Comparison of ENCODE assay signal across 8 mouse cellular contexts in the genomic region with DNA sequence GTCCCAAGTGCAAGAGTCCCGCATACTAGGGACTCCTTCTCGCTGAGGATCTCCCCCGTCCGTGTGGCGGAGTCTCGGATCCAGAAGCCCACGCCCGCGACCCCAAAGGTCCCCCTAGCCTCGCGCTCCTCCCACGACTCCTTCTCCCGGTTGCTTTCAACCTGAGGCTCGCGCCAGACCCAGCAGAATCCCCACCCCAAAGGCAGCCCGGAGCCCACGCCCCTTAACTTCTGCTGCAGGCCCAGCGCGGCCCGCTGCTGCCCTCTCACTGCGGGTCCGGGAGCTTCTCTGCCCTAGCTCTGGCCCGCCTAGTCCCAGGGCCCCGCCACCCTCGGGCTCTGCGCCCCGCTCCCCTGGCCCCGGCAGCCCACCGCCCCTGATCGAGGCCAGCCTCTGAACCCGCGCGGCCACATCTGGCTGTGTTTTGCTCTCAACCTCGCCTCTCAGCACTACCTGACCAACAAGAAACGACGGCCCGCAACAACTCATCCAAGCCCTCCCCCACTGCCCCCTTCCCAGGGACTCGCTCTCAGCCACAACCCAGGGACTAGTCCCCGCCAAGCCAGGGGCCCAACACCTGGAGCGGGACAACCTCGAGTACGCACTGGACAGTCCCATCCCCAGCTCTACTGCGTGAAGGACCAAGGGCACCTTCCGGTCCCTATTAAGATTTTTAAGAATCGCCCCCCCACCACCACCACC. TPM values are rescaled to one million over a fixed set of nuclear protein-coding genes. Genes with fewer than 3 reads are reported as not detected.
DNase-seq lines count a peak whose midpoint lies in the region; ATAC-seq and TF ChIP-seq lines count a peak whose summit lies in the region.

No protein-coding gene starts in this region.

- H3K9ac ChIP-seq in embryonic facial prominence, embryonic 14.5 days (ENCODE audit: low read depth, low read length), result peak overlapping the region; percentile 99
- peak overlapping the region; percentile 79 for H3K9ac ChIP-seq in liver, embryonic 11.5 days (ENCODE audit: low read depth, low read length)
- H3K9ac ChIP-seq in midbrain, postnatal 0 days (replicated peaks; ENCODE audit: low read length, poor library complexity, severe bottlenecking), result peak overlapping the region; percentile 84

- no peak for DNase-seq in cerebellum, adult 8-10 months
- peak; percentile 95 for DNase-seq in embryonic facial prominence, embryonic 14.5 days (ENCODE audit: low spot score)
- DNase-seq in heart, adult 8-10 months (ENCODE audit: low spot score), result peak; percentile 81
- DNase-seq in kidney, adult 8-10 months, result peak; percentile 72 to 75
- DNase-seq in liver, embryonic 11.5 days (ENCODE audit: low spot score), result peak; percentile 81
- DNase-seq in midbrain, postnatal 0 days (ENCODE audit: low spot score), result peak; percentile 81
- peak; percentile 57 to 79 for DNase-seq in spleen, postnatal 4 days (ENCODE audit: low spot score in 2 of 2)

- ATAC-seq in cerebellum, adult (ENCODE audit: insufficient number of reproducible peaks, low FRiP score, low TSS enrichment), result peak; percentile 41
- peak; percentile 58 for ATAC-seq in embryonic facial prominence, embryonic 14.5 days (ENCODE audit: low read depth)
- peak; percentile 73 for ATAC-seq in liver, embryonic 11.5 days (replicated peaks; ENCODE audit: low FRiP score)
- ATAC-seq in midbrain, postnatal 0 days (ENCODE audit: low FRiP score), result peak; percentile 59

- peak overlapping the region; percentile 97 for H3K4me3 ChIP-seq in embryonic facial prominence, embryonic 14.5 days (ENCODE audit: low read depth, low read length)
- H3K4me3 ChIP-seq in liver, embryonic 11.5 days (ENCODE audit: low read depth, low read length), result peak overlapping the region; percentile 80
- peak overlapping the region; percentile 96 for H3K4me3 ChIP-seq in midbrain, postnatal 0 days (ENCODE audit: low read depth, low read length)

- no peaks in the 10 kb centered on the region for H3K9me3 ChIP-seq in embryonic facial prominence, embryonic 14.5 days (ENCODE audit: control insufficient read depth, low read length)
- no peaks in the 10 kb centered on the region for H3K9me3 ChIP-seq in liver, embryonic 11.5 days (ENCODE audit: control insufficient read depth, low read length)
- H3K9me3 ChIP-seq in midbrain, postnatal 0 days (ENCODE audit: low read length), result no peaks in the 10 kb centered on the region

- TF ChIP-seq CTCF in midbrain, postnatal 0 days (IDR thresholded peaks at IDR 0.05), result peak; percentile 73

- H3K4me2 ChIP-seq in embryonic facial prominence, embryonic 14.5 days (ENCODE audit: low read depth, low read length), result peak overlapping the region; percentile 83
- H3K4me2 ChIP-seq in liver, embryonic 11.5 days, result peak overlapping the region; percentile 95
- peak overlapping the region; percentile 73 for H3K4me2 ChIP-seq in midbrain, postnatal 0 days (ENCODE audit: low read depth, low read length, poor library complexity, severe bottlenecking)

- H3K27ac ChIP-seq in embryonic facial prominence, embryonic 14.5 days (replicated peaks; ENCODE audit: low read depth, low read length), result peak overlapping the region; percentile 100
- peak overlapping the region; percentile 93 for H3K27ac ChIP-seq in liver, embryonic 11.5 days (ENCODE audit: low read depth, low read length)
- H3K27ac ChIP-seq in midbrain, postnatal 0 days (ENCODE audit: low read depth, low read length), result peak overlapping the region; percentile 91

- peaks cover 36% of the 10 kb centered on the region for H3K4me1 ChIP-seq in embryonic facial prominence, embryonic 14.5 days (ENCODE audit: control insufficient read depth, insufficient read depth, low read length)
- peaks cover 14% of the 10 kb centered on the region for H3K4me1 ChIP-seq in liver, embryonic 11.5 days (replicated peaks; ENCODE audit: control insufficient read depth, insufficient read depth, low read length)
- no peaks in the 10 kb centered on the region for H3K4me1 ChIP-seq in midbrain, postnatal 0 days (ENCODE audit: insufficient read depth, low read length)

- no peaks in the 10 kb centered on the region for H3K36me3 ChIP-seq in embryonic facial prominence, embryonic 14.5 days (ENCODE audit: control insufficient read depth, insufficient read depth, low read length)
- H3K36me3 ChIP-seq in liver, embryonic 11.5 days (ENCODE audit: control insufficient read depth, insufficient read depth, low read length), result no peaks in the 10 kb centered on the region
- H3K36me3 ChIP-seq in midbrain, postnatal 0 days (ENCODE audit: insufficient read depth, low read length), result no peaks in the 10 kb centered on the region

- H3K27me3 ChIP-seq in embryonic facial prominence, embryonic 14.5 days (replicated peaks; ENCODE audit: control insufficient read depth, insufficient read depth, low read length), result no peaks in the 10 kb centered on the region
- no peaks in the 10 kb centered on the region; the same call in 1 of the 2 replicates for H3K27me3 ChIP-seq in liver, embryonic 11.5 days (replicated peaks; ENCODE audit: control insufficient read depth, insufficient read depth, low read length)
- no peaks in the 10 kb centered on the region for H3K27me3 ChIP-seq in midbrain, postnatal 0 days (ENCODE audit: insufficient read depth, low read length)

- WGBS in embryonic facial prominence, embryonic 14.5 days, result under 1% methylated on average over 35 of the region's 45 CpGs
- WGBS in liver, embryonic 11.5 days, result under 1% methylated on average over 41 of the region's 45 CpGs
- under 1% methylated on average over 43 of the region's 45 CpGs for WGBS in midbrain, postnatal 0 days

RNA-seq across cellular contexts. Expression of a gene that starts 2.6 kb away (rescaled TPM):
- polyA plus RNA-seq in embryonic facial prominence, embryonic 14.5 days (2014; fragmentation: Nextera tagmentation; extraction: Ambion mirVana), result 80.2 and 91.6 TPM in 2 replicates
- 10 to 100 TPM; 49.7 to 58.2 (median 51.3) TPM for total RNA-seq in heart, adult 8-10 months (2022)
- 27.4 and 27.7 TPM in 2 replicates for polyA plus RNA-seq in liver, embryonic 11.5 days (2014; fragmentation: Nextera tagmentation; extraction: Ambion mirVana)
- 102 and 116 TPM in 2 replicates for total RNA-seq in midbrain, postnatal 0 days (2014; rRNA removed)
- 83.6 and 92.9 TPM in 2 replicates for polyA plus RNA-seq in midbrain, postnatal 0 days (2015; fragmentation: Nextera tagmentation; extraction: Ambion mirVana)
